Mouse (Mus musculus): Measurements from ENCODE around the gene Spag6l. TPM values are rescaled to one million over a fixed set of nuclear protein-coding genes. Genes with fewer than 3 reads are reported as not detected.
"Not testable (repeated sequence)": the region's sequence is repeated elsewhere in the genome, so short reads cannot be mapped to it uniquely, and the experiment has no call there.

The Spag6l gene
- 10 to 100 TPM; 10.5 to 11.0 TPM for total RNA-seq (2021)

- intact Hi-C loops (cut with DNase I): no loop called here
- DNase-seq (ENCODE audit: extremely low spot score in 1 of 2, low spot score in 2 of 2): peak; percentile 65 to 80
Observed at GRCm38 (mm10) chr16:16828757-16829615, at the start of gene Spag6l. Spag6l (minus strand) TSS chr16:16829456.

DNA sequence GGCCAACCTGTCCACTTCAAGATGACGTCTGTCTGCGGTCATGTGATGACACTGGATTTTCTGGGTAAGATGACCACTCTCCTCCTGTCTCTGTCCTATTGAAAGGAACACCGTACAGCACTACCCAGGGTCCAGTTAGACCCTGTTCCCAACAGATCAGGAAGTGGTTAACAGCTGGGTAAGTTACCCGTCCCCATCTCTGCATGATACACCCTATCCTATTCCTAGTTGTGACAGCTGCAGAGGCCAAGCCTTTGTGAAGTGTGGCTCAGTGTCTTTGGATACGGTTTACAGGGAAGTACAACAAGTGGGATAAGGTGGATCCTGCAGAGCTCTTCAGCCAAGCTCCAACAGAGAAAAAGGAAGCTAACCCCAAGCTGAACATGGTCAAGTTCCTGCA, 49.8 kb upstream of the Spag6l start:
- no peak for DNase-seq (ENCODE audit: extremely low spot score in 1 of 2, low spot score in 2 of 2)
- intact Hi-C loops (cut with DNase I): loop anchor here (10.0 kb wide), 1 partner anchor 574 kb away; the partner anchor contains the start of gene Yars2

- intact Hi-C loops (cut with DNase I): loop anchor here (10.0 kb wide), 1 partner anchor 566 kb away; the partner anchor contains the start of gene Yars2
Observed at GRCm38 (mm10) chr16:16870617-16871331, 41.5 kb upstream of the Spag6l start, which contains the start of the genes Top3b and Vpreb1. Top3b (plus strand) TSS chr16:16870736. Vpreb1 (minus strand) TSS chr16:16870843.

GRCm38 (mm10) chr16:16870241-16870616, 41.0 kb upstream of the Spag6l start:
- DNase-seq (ENCODE audit: extremely low spot score in 1 of 2, low spot score in 2 of 2): no peak
- intact Hi-C loops (cut with DNase I): loop anchor here (10.0 kb wide), 1 partner anchor 565 kb away; the partner anchor contains the start of gene Yars2

More at GRCm38 (mm10) chr16:16870617-16871331, 41.5 kb upstream of the Spag6l start, which contains the start of the genes Top3b and Vpreb1:
- peak; percentile 91 to 94 for DNase-seq (ENCODE audit: extremely low spot score in 1 of 2, low spot score in 2 of 2)

GRCm38 (mm10) chr16:16865696-16866561, 36.7 kb upstream of the Spag6l start:
- intact Hi-C loops (cut with DNase I): no loop called here
- DNase-seq (ENCODE audit: extremely low spot score in 1 of 2, low spot score in 2 of 2): no peak

- intact Hi-C loops (cut with DNase I): no loop called here
- no peak for DNase-seq (ENCODE audit: extremely low spot score in 1 of 2, low spot score in 2 of 2)
Observed at GRCm38 (mm10) chr16:16865217-16865616, 36.0 kb upstream of the Spag6l start.

DNA sequence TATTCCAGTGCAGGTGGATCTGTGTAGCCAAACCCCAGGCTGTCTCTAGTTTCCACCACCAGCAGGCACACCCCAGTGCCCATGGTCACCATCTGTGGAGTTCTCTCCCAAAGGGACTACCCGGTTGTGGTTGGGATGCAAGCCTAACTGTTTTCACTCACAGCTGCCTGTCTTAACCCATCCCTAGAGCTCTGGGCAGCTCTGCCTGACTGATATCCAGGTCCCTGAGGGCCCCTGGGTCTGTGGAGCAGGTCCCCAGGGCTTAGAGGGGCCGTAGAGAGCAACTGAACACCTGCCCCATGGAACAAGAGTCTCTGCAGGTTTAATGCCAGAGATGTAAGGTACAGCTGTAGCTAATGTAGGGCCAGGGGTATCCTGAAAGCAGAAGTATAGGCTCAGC, 34.7 kb upstream of the Spag6l start, which contains the start of gene Igll1:
Igll1 (minus strand) TSS at position 8 of the 400 bp plus-strand sequence.
- no peak for DNase-seq (ENCODE audit: extremely low spot score in 1 of 2, low spot score in 2 of 2)
- intact Hi-C loops (cut with DNase I): no loop called here

DNA sequence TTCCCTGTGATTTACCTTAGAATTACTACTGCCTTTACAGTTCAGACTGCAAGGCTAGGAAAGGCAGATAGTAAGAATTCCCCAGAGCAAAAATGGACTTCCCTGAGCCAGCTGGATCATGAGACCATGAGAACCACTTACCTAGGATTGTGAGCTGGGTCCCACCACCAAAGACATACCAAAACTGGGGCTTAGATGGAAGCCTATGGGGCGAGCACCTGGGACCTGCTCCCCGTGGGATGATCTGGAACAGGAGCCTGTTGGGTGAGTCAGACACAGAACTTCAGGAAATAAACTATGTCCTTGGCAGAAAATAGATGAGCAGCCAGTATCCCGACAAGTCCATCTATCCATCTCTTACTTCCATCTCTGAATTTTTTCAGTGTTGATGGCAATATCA, 33.0 kb upstream of the Spag6l start:
- intact Hi-C loops (cut with DNase I): no loop called here

GRCm38 (mm10) chr16:16856731-16857476, 27.6 kb upstream of the Spag6l start:
- DNase-seq (ENCODE audit: extremely low spot score in 1 of 2, low spot score in 2 of 2): no peak
- intact Hi-C loops (cut with DNase I): no loop called here

More for the DNA sequence above, 33.0 kb upstream of the Spag6l start:
- no peak for DNase-seq (ENCODE audit: extremely low spot score in 1 of 2, low spot score in 2 of 2)

DNA sequence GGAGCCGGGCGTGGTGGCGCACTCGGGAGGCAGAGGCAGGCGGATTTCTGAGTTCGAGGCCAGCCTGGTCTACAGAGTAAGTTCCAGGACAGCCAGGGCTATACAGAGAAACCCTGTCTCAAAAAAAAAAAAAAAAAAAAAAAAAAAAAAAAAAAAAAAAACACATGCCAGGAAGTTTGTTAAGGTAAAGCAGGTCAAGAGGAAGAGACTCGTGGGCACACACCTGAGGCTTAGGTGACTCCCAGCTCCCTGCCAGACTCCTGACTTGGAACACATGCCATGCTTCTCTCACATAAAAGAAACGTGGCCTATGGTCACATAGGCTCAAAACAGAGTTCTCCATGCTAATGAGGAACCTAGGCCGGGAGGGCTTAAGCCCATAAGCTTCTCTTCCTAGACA, 26.8 kb upstream of the Spag6l start:
- intact Hi-C loops (cut with DNase I); DNase-seq (ENCODE audit: extremely low spot score in 1 of 2, low spot score in 2 of 2): not testable (repeated sequence)

GRCm38 (mm10) chr16:16855541-16855940, 26.3 kb upstream of the Spag6l start:
- intact Hi-C loops (cut with DNase I): no loop called here
- no peak for DNase-seq (ENCODE audit: extremely low spot score in 1 of 2, low spot score in 2 of 2)

- intact Hi-C loops (cut with DNase I): no loop called here
- DNase-seq (ENCODE audit: extremely low spot score in 1 of 2, low spot score in 2 of 2): peak in 1 of 2 experiments; percentile 42
Observed at GRCm38 (mm10) chr16:16854836-16855235, 25.6 kb upstream of the Spag6l start.

DNA sequence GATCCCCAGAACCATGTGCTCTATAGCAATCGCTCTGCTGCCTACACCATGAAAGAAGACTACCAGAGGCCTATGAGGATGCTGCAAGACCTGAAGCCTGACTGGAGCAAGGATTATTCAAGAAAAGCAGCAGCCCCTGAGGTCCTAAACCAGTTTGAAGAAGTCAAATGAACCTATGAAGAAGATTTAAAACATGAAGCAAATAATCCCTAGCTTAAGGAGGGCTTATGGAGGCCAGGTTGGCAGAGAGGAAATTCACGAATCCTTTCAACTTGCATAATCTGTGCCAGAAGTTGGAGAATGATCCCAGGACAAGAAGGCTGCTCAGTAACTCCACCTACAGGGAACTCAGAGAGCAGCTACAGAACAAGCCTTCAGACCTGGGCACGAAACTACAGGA, 23.2 kb upstream of the Spag6l start:
- no peak for DNase-seq (ENCODE audit: extremely low spot score in 1 of 2, low spot score in 2 of 2)
- intact Hi-C loops (cut with DNase I): no loop called here

DNA sequence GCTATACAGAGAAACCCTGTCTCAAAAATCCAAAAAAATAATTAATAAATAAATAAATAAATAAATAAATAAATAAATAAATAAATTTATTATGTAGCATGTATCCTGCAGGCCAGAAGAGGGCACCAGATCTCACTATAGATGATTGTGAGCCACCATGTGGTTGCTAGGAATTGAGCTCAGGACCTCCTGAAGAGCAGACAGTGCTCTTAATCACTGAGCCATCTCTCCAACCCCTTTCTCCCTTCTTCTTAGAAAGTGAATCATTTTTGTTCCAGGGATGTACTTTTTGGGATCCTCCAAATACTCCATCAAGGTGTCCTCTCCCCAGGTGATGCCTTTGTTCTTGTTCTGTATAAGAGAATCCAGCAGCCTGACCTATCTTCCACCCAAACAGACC, 19.9 kb upstream of the Spag6l start:
- no peak for DNase-seq (ENCODE audit: extremely low spot score in 1 of 2, low spot score in 2 of 2)
- intact Hi-C loops (cut with DNase I): no loop called here

DNA sequence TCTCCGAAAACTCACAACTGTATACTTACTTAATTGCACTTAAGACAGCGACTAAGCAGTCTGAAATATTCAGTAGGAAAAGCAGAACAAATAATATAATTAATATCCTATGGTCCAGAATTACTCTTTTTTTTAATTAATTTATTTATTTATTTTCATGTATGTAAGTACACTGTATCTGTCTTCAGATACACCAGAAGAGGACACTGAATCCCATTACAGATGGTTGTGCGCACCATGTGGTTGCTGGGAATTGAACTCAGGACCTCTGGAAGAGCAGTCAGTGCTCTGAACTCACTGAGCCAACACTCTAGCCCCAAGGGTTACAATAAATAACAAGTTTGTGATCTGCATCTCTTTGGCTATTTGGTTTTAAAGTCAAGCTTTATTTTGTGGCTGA, 415 bp upstream of the Spag6l start:
- intact Hi-C loops (cut with DNase I): no loop called here

GRCm38 (mm10) chr16:16826223-16826622, 3.0 kb downstream of the Spag6l start:
- no peak for DNase-seq (ENCODE audit: extremely low spot score in 1 of 2, low spot score in 2 of 2)
- intact Hi-C loops (cut with DNase I): no loop called here

More for the DNA sequence above, 415 bp upstream of the Spag6l start:
- DNase-seq (ENCODE audit: extremely low spot score in 1 of 2, low spot score in 2 of 2): no peak

DNA sequence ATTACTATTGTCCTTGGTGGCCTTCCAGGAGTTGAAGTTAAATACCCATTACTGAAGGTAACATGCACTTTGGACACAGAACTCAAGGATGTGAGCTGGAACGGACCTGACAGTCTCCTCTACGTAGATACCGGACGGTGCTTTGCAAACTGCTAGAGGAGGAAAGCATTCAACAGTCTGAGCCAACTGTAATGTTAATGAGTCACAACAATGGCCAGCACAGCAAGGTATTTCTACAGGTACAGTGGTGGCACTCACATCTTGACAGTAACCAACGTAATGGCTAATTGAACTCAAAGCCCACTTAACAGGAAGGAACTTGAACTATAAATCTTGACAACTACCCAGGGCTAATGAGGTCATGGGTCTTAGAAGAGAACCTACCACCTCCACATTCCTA, 3.8 kb downstream of the Spag6l start:
- DNase-seq (ENCODE audit: extremely low spot score in 1 of 2, low spot score in 2 of 2): no peak
- intact Hi-C loops (cut with DNase I): no loop called here

DNA sequence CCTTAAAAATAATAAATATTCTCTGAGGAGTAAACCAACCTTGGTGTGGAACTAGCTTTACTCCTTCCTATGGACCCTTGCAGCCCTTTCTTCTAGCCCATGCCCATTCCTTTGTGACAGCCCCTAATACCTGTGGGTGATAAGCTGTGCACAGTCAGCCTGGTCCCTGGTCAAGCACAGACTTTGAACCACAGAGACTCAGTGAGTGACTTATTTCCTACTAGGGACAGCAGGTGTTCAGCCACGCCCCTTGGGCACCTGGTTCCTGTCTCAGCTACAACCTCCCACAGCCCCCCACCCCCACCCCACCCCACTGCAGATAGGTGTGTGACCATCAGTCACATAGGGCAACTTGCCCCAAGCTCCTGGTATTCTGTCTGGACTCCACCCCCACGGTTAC, 22.9 kb downstream of the Spag6l start:
- DNase-seq (ENCODE audit: extremely low spot score in 1 of 2, low spot score in 2 of 2): no peak
- intact Hi-C loops (cut with DNase I): no loop called here
